Mouse (Mus musculus): ENCODE results near the gene Clcf1.

Gene Clcf1

GRCm38 (mm10) chr19:4192251-4192985, 21.6 kb upstream of the Clcf1 start:
- no peak for DNase-seq (ENCODE audit: low spot score in 2 of 2)

- DNase-seq (ENCODE audit: low spot score in 2 of 2): no peak
These were observed 20.9 kb upstream of the Clcf1 start for GRCm38 (mm10) chr19:4193129-4193528.

DNA sequence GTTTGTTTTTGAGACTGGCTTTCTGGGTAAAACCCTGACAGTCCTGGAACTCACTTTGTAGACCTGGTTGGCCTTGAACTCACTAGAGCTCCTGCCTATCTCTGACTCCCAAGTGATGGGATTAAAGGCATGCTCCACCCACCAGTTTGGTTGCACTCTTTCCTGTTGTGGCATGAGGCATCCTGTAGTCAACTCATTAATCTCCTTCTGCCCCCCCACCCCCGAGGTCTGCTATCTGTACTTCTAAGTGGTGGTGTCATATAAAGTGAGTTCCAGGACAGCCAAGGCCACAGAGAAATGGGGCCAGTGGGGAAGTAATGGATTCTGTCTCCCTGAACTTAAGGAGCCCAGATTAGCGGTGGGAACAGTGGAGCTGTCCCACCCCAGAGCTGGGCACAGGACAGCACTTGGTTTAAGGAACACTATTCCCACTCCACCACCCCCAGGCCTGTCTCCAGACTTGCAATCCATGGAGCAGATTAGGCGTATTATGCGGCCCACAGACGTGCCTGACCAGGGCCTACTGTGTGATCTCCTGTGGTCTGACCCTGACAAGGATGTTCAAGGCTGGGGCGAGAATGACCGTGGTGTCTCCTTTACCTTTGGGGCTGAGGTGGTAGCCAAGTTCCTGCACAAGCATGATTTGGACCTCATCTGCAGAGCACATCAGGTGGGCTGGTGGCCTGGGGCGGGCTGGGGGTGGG, 19.9 kb upstream of the Clcf1 start:
- no peak for DNase-seq (ENCODE audit: low spot score in 2 of 2)

- no peak for DNase-seq (ENCODE audit: low spot score in 2 of 2)
These were observed 19.0 kb upstream of the Clcf1 start for GRCm38 (mm10) chr19:4194776-4195650.

- DNase-seq (ENCODE audit: low spot score in 2 of 2): no peak
These were observed 18.0 kb upstream of the Clcf1 start for GRCm38 (mm10) chr19:4196048-4196447.

DNA sequence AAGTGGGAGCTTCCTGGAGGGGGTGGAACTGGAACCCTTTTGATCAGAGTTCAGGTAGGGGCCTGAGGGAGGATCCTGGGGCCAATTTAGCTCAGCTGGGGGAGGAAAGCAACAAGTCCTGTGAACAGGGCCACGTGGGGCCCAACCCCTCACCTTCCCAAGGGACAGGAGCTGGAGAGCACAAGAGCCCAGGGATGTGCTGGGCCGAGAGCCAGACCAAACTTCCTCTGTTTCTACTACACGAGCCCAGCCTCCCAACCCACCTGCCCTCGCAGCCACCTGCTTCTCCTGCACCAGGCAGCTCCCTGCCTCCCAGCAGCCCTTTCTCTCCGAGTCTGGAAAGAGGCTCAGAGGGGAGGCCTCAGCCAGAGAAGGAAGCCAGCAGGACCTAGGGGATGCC, 17.5 kb upstream of the Clcf1 start:
- DNase-seq (ENCODE audit: low spot score in 2 of 2): no peak

DNA sequence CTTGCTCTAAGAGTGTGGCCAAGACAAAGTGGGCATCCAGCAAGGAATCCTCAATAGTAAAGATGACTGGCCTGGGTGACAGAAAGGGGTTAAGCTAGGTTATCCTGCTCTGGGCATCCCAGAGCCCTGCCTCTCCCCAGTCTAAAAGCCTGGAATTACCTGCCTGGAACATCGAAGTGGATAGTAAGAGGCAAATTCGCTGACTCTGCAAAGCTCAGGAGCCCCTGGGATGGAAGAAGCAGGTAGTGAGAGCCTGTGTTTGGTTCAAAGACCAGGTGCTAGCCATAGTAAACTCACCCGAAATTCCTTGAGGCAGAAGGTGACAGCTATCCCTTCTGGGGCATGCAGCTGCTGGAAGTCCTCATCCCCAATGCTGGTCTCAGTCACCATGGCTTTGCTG, 16.9 kb upstream of the Clcf1 start:
- DNase-seq (ENCODE audit: low spot score in 2 of 2): no peak

DNA sequence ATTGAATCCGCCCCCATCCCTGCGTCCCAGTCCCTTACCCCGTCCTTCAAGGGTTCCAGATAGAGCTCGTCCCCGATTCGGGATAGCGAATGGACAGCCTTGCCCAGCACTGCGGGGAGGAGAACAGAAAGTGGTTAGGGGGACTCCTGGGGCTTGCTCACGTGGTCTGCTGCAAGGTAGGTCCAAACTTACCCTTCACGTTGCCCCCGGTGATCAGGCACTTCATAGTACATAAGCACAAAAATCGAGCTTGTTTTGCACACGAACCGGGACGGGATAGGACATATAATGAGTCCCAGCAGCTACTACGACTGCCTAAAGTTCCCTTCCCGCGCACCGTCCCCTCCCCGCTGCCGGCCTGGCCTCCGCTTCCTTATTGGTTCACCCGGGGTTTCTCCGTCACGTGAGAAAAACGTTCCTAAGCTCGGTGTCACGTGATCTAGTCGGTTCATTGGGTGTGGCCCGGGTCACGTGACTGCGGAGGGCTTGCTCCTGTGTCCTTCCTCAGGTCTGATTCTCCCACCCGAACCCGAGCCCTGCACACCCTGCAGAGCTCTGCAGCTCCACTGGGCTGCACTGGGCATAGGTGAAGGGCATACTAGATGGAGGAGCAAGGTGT, 12.6 kb upstream of the Clcf1 start, which contains the start of gene Rad9a:
TSS of gene Rad9a (minus strand) at position 372 of the 619 bp plus-strand sequence.
- DNase-seq (ENCODE audit: low spot score in 2 of 2): peak; percentile 92 to 97

DNA sequence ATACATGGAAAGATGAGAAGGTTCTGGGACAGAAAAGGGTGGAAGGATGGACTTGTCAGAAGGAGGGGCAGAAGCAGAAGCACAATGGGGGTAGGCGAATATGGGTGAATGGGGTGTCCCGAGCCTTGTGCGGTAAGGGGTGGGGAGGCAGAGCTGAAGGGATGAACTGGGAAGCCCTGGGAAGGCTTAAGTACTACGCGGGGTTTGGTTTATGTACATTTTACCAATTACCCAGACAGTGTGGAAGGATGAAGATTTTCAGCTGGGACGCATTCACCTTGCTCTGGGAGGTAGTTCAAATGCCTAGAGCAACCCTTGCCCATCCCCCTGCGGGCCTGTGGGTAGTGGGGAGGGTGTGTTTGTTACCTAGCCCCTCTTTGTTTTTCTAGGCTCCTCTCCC, 11.9 kb upstream of the Clcf1 start:
- DNase-seq (ENCODE audit: low spot score in 2 of 2): no peak

GRCm38 (mm10) chr19:4203148-4203547, 10.9 kb upstream of the Clcf1 start:
- DNase-seq (ENCODE audit: low spot score in 2 of 2): no peak

- DNase-seq (ENCODE audit: low spot score in 2 of 2): peak in 1 of 2 experiments; percentile 39
These were observed 10.3 kb upstream of the Clcf1 start for GRCm38 (mm10) chr19:4203604-4204326.

GRCm38 (mm10) chr19:4204889-4205288, 9.1 kb upstream of the Clcf1 start:
- DNase-seq (ENCODE audit: low spot score in 2 of 2): no peak

GRCm38 (mm10) chr19:4206971-4207370, 7.1 kb upstream of the Clcf1 start:
- DNase-seq (ENCODE audit: low spot score in 2 of 2): peak in 1 of 2 experiments; percentile 72

DNA sequence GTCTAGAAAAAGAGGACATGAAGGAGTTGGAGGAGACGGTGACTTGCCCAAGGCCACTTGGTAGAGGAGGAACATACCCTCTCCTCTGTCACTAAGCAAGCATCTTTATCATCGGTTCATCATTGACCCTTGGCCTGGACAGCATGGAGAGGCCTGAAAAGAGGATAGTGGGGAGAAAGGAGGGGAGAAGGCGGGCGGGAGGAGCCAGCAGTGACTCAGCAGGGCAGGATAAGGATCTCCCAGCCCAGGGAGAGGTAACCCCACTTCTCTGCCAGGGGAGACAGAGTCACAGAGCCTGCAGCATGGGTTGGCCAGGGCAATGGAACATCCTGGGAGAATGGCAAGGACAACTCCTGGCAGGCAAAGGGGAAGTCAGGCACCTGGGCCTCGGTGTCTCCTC, 5.5 kb upstream of the Clcf1 start:
- DNase-seq (ENCODE audit: low spot score in 2 of 2): no peak

DNA sequence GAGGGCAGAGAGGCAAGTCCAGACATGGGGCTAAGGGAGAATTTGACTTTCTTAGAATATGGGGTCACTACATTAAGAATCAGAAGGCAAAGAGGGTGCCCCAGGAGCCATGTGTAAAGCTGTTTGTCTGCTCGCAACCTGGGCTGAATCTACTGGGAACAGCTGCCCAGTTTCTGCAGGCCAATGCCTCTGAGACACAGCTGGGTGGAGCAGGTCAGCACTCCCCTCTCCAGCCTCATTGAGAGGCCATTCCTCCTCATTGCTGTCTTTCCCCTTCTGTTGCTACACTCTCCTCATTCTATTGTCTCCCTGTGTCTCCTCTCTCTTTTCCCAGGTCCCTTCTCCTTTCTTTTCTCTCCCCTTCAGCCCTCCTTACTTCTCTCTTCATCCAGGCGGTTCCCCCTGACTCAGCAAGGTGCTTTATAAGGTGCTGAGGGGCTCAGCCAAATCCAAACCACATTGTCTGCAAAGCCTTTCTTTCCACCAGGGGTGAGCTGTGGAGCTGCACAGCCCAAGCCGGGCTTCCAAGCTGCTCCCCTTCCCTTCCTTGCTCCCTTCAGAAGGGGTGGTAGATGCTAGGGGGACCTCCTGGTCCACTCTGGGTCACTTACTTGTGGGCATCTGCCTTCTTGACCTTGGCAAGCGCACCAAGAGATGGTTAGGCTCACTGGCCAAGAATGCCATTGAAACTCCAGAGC, 2.0 kb upstream of the Clcf1 start:
- DNase-seq (ENCODE audit: low spot score in 2 of 2): no peak

GRCm38 (mm10) chr19:4213524-4213974, 489 bp upstream of the Clcf1 start:
- no peak for DNase-seq (ENCODE audit: low spot score in 2 of 2)

GRCm38 (mm10) chr19:4214771-4215450, 873 bp downstream of the Clcf1 start:
- no peak for DNase-seq (ENCODE audit: low spot score in 2 of 2)

DNA sequence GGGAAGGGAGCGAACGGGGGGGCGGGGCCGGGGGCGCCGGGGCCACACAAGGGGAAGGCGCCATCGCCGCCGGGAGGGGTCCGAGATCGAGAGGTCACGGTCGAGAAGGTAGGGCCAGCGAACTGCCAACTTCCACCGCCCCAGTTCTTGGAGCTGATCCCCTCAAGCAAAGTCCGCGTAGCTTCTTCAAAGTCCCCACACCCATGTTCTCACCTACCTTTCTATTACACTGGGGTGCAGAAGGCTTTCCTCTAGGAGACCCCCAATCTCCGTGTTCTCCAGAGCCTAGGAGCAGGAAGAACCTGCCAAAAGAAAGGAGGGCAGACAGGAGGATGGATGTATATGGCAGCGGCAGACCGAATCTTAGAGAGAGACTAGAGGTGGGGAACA, 1.4 kb downstream of the Clcf1 start:
- DNase-seq (ENCODE audit: low spot score in 2 of 2): no peak

DNA sequence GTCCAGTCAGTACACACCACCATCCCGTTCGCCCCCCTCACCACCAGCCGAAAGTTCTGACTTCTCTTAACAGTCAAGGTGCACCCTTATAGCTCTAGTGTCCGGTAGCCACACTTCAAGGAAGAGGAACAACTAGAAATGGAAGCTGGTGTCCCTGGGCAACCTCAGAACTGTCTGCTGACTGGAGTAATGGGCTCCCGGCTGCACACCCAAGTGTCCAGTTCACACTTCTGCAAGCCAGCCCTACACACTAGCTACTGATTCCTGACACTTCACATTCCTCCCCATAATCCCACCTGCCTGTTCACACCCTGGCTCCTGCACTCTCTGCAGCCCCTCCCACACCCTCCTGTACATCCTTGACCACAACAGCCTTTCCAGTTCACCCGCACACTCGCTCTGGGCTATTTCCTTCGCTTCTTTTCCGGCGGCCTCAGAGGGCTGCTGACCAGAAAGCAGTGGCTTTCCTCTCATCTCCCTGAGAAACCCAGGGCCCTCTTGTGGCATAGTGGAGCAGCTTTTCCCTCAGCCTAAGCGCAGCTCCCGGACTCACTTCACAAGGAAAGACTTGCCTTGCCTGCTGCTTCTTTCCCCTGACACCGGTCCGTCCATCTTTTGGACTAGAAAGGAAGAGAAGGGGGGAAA, 2.1 kb downstream of the Clcf1 start:
- no peak for DNase-seq (ENCODE audit: low spot score in 2 of 2)

All from left cerebral cortex, adult 9 months (tissue).